Comparison of ENCODE assay signal across 23 mouse cellular contexts in the genomic region with DNA sequence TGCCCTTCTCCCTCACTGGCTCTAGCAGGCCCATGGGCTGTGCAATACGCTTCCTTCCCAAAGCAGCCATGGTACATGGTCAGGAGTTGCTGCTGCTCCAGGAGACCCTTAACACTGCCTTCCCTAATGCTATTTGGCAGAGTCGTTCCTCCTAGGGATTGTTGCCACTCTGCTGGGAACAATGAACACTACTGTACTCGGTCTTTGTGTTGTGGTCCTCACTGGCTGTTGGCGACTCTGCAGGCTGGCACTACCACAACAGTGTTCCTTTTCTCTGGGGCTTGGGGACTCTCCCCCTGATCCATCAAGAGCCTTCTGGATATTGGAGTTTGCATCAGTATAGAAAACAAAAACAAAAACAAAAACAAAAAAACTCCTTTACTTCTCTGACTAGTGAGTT. TPM values are rescaled to one million over a fixed set of nuclear protein-coding genes. Genes with fewer than 3 reads are reported as not detected.
DNase-seq lines count a peak whose midpoint lies in the region; ATAC-seq and TF ChIP-seq lines count a peak whose summit lies in the region.
"Had no signal": no experiment of that assay in that cellular context is flagged by ENCODE, and none has a peak within 500 bp of the region (broad histone marks: within the 10 kb centered on the region; RNA-seq: fewer than 3 reads in every experiment).

No protein-coding gene starts in this region.

- TF ChIP-seq CTCF in cerebellum, adult 2 months (IDR thresholded peaks at IDR 0.05; ENCODE audit: borderline replicate concordance, insufficient read depth, low read depth, low read length): no peak
- TF ChIP-seq CTCF in layer of hippocampus, adult 2 months (conservative IDR thresholded peaks at IDR 0.05): no peak
- no peak for TF ChIP-seq CTCF in midbrain, postnatal 0 days (IDR thresholded peaks at IDR 0.05)

- H3K9ac ChIP-seq in midbrain, postnatal 0 days (replicated peaks; ENCODE audit: low read length, poor library complexity, severe bottlenecking): no peak overlapping the region
- H3K9ac ChIP-seq: embryonic facial prominence, embryonic 15.5 days; forebrain, embryonic 15.5 days; heart, embryonic 12.5 days; hindbrain, embryonic 14.5 days had no signal

- no peak for DNase-seq in cerebellum, adult 2 months
- DNase-seq in cerebellum, postnatal 14 days: no peak
- no peak for DNase-seq in layer of hippocampus, adult 2 months (ENCODE audit: low spot score in 2 of 2)
- no peak for DNase-seq in layer of hippocampus, postnatal 25 days (ENCODE audit: extremely low spot score in 1 of 2, low spot score in 1 of 2)
- peak; percentile 27 for DNase-seq in midbrain, postnatal 0 days (ENCODE audit: low spot score)
- DNase-seq in midbrain, embryonic 10.5 days (ENCODE audit: low spot score): no peak
- no peak for DNase-seq in spleen, postnatal 14 days (ENCODE audit: low spot score in 2 of 2)
- DNase-seq: adrenal gland, postnatal 10 days; B cell, adult 2 months; cerebellum, adult 11-12 months; cerebellum, adult 9-11 months; embryo, embryonic 11 days; gastrocnemius, adult 2 months; gastrocnemius, postnatal 25 days had no signal

- no peaks in the 10 kb centered on the region for H3K36me3 ChIP-seq in midbrain, postnatal 0 days (ENCODE audit: insufficient read depth, low read length)
- H3K36me3 ChIP-seq in midbrain, embryonic 10.5 days: no peaks in the 10 kb centered on the region
- H3K36me3 ChIP-seq: embryonic facial prominence, embryonic 15.5 days; forebrain, embryonic 10.5 days; forebrain, embryonic 15.5 days; G1E; heart, embryonic 12.5 days; hindbrain, embryonic 10.5 days had no signal

- H3K4me2 ChIP-seq in midbrain, postnatal 0 days (ENCODE audit: low read depth, low read length, poor library complexity, severe bottlenecking): no peak overlapping the region
- H3K4me2 ChIP-seq: embryonic facial prominence, embryonic 15.5 days; forebrain, embryonic 15.5 days; heart, embryonic 12.5 days; hindbrain, embryonic 14.5 days had no signal

- H3K4me1 ChIP-seq in cerebellum, adult 2 months (ENCODE audit: control insufficient read depth, insufficient read depth, low read length): no peaks in the 10 kb centered on the region
- H3K4me1 ChIP-seq in midbrain, postnatal 0 days (ENCODE audit: insufficient read depth, low read length): no peaks in the 10 kb centered on the region
- H3K4me1 ChIP-seq in midbrain, embryonic 10.5 days: peaks cover 4% of the 10 kb centered on the region; the same call in 1 of the 2 replicates
- H3K4me1 ChIP-seq: embryonic facial prominence, embryonic 15.5 days; forebrain, embryonic 10.5 days; forebrain, embryonic 15.5 days; heart, embryonic 12.5 days; hindbrain, embryonic 10.5 days had no signal

- H3K27me3 ChIP-seq in cerebellum, adult 2 months (ENCODE audit: control insufficient read depth, insufficient read depth, low read length): no peaks in the 10 kb centered on the region
- no peaks in the 10 kb centered on the region for H3K27me3 ChIP-seq in midbrain, postnatal 0 days (ENCODE audit: insufficient read depth, low read length)
- no peaks in the 10 kb centered on the region for H3K27me3 ChIP-seq in midbrain, embryonic 10.5 days (ENCODE audit: low read depth, poor library complexity, severe bottlenecking)
- H3K27me3 ChIP-seq: embryonic facial prominence, embryonic 15.5 days; forebrain, embryonic 15.5 days; heart, embryonic 12.5 days had no signal

- peak overlapping the region; percentile 23; the same call in 1 of the 2 replicates for H3K27ac ChIP-seq in cerebellum, adult 2 months (ENCODE audit: insufficient read depth, low read length)
- H3K27ac ChIP-seq in layer of hippocampus, adult 2 months: peak overlapping the region; percentile 77
- no peak overlapping the region for H3K27ac ChIP-seq in midbrain, postnatal 0 days (ENCODE audit: low read depth, low read length)
- no peak overlapping the region for H3K27ac ChIP-seq in midbrain, embryonic 10.5 days (replicated peaks)
- H3K27ac ChIP-seq: embryonic facial prominence, embryonic 15.5 days; forebrain, embryonic 10.5 days; forebrain, embryonic 15.5 days; gastrocnemius, adult 2 months; hindbrain, embryonic 10.5 days; hindbrain, embryonic 14.5 days had no signal

- no peak for ATAC-seq in midbrain, postnatal 0 days (ENCODE audit: low FRiP score)
- ATAC-seq: CD4-positive, CD25-positive, alpha-beta regulatory T cell, adult 4 months; forebrain, embryonic 15.5 days had no signal

- no peaks in the 10 kb centered on the region for H3K9me3 ChIP-seq in midbrain, postnatal 0 days (ENCODE audit: low read length)
- no peaks in the 10 kb centered on the region for H3K9me3 ChIP-seq in midbrain, embryonic 10.5 days (replicated peaks)
- H3K9me3 ChIP-seq: embryonic facial prominence, embryonic 15.5 days; forebrain, embryonic 10.5 days; forebrain, embryonic 15.5 days; G1E; heart, embryonic 12.5 days; hindbrain, embryonic 10.5 days had no signal

- 42% methylated on average over 4 of the region's 4 CpGs for WGBS in cerebellum, adult 2 months
- WGBS in midbrain, postnatal 0 days: 52% methylated on average over 4 of the region's 4 CpGs
- 80% methylated on average over 4 of the region's 4 CpGs for WGBS in midbrain, embryonic 10.5 days

- TF ChIP-seq POLR2A in cerebellum, adult 2 months (IDR thresholded peaks at IDR 0.05; ENCODE audit: borderline replicate concordance, insufficient read depth, low read length): no peak

- H3K4me3 ChIP-seq in cerebellum, adult 2 months (replicated peaks; ENCODE audit: insufficient read depth, low read depth, low read length): no peak overlapping the region
- no peak overlapping the region for H3K4me3 ChIP-seq in layer of hippocampus, adult 2 months
- H3K4me3 ChIP-seq in midbrain, postnatal 0 days (ENCODE audit: low read depth, low read length): no peak overlapping the region
- no peak overlapping the region for H3K4me3 ChIP-seq in midbrain, embryonic 10.5 days
- H3K4me3 ChIP-seq: embryonic facial prominence, embryonic 15.5 days; erythroblast, embryonic 14.5 days; forebrain, embryonic 10.5 days; forebrain, embryonic 15.5 days; gastrocnemius, adult 2 months; heart, embryonic 12.5 days; hindbrain, embryonic 10.5 days had no signal

RNA-seq across cellular contexts. Expression of gene Pafah1b2, which starts 13.5 kb away (rescaled TPM):
- 108 and 111 TPM in 2 replicates for polyA plus RNA-seq in cerebellum, adult 2 months (2012; rRNA removed)
- total RNA-seq in layer of hippocampus, adult 2 months (2021): 100 to 1,000 TPM; 215 to 228 TPM
- total RNA-seq in layer of hippocampus, postnatal 25 days (2021): 100 to 1,000 TPM; 212 to 221 TPM
- total RNA-seq in midbrain, postnatal 0 days (2014; rRNA removed): 237 and 357 TPM in 2 replicates
- 241 and 249 TPM in 2 replicates for polyA plus RNA-seq in midbrain, postnatal 0 days (2015; fragmentation: Nextera tagmentation; extraction: Ambion mirVana)
- 276 and 298 TPM in 2 replicates for polyA plus RNA-seq in midbrain, embryonic 10.5 days (2016; fragmentation: Nextera tagmentation; extraction: Ambion mirVana)

RNA-seq across cellular contexts. Expression of gene Sik3, which starts 13.6 kb away (rescaled TPM):
- polyA plus RNA-seq in cerebellum, adult 2 months (2012; rRNA removed): 63.1 and 69.1 TPM in 2 replicates
- 100 to 1,000 TPM; 133 to 141 TPM for total RNA-seq in layer of hippocampus, adult 2 months (2021)
- total RNA-seq in layer of hippocampus, postnatal 25 days (2021): 100 to 1,000 TPM; 136 to 138 TPM
- 36.4 and 38.4 TPM in 2 replicates for total RNA-seq in midbrain, postnatal 0 days (2014; rRNA removed)
- 11.2 and 12.5 TPM in 2 replicates for polyA plus RNA-seq in midbrain, postnatal 0 days (2015; fragmentation: Nextera tagmentation; extraction: Ambion mirVana)
- polyA plus RNA-seq in midbrain, embryonic 10.5 days (2016; fragmentation: Nextera tagmentation; extraction: Ambion mirVana): 3.9 and 4.5 TPM in 2 replicates

RNA-seq across cellular contexts. Expression of gene Sidt2, which starts 44.0 kb away (rescaled TPM):
- polyA plus RNA-seq in cerebellum, adult 2 months (2012; rRNA removed): 130 and 142 TPM in 2 replicates
- 10 to 100 TPM; 78.3 to 80.8 TPM for total RNA-seq in layer of hippocampus, adult 2 months (2021)
- 10 to 100 TPM; 89.2 to 97.9 TPM for total RNA-seq in layer of hippocampus, postnatal 25 days (2021)
- total RNA-seq in midbrain, postnatal 0 days (2014; rRNA removed): 107 and 115 TPM in 2 replicates
- 46.7 and 50.8 TPM in 2 replicates for polyA plus RNA-seq in midbrain, postnatal 0 days (2015; fragmentation: Nextera tagmentation; extraction: Ambion mirVana)
- 23.7 and 27.3 TPM in 2 replicates for polyA plus RNA-seq in midbrain, embryonic 10.5 days (2016; fragmentation: Nextera tagmentation; extraction: Ambion mirVana)

Comparison
In these comparisons a context has a peak if more than half of its experiments do, and no peak if none do; other contexts are left out.
1. H3K27ac ChIP-seq: peak in cerebellum, adult 2 months (single experiment) and layer of hippocampus, adult 2 months (single experiment); none in midbrain, postnatal 0 days (single experiment) and midbrain, embryonic 10.5 days (single experiment).